Mouse (Mus musculus): Measurements from ENCODE around the gene Card14. TPM values are rescaled to one million over a fixed set of nuclear protein-coding genes. Genes with fewer than 3 reads are reported as not detected.
"Not testable (repeated sequence)": the region's sequence is repeated elsewhere in the genome, so short reads cannot be mapped to it uniquely, and the experiment has no call there.

The Card14 gene
- polyA plus RNA-seq, 1 experiment from 2014 or later = 0.06 TPM

GRCm38 (mm10) chr11:119267241-119267674 is 40.3 kb upstream of the Card14 start:
- TF ChIP-seq EP300 (IDR thresholded peaks at IDR 0.05) = no peak
- Histone ChIP-seq H3K36me3 (ENCODE audit: insufficient read depth, low read length) (no peaks in the 10 kb centered on the region), H3K9me3 (ENCODE audit: low read length) (no peaks in the 10 kb centered on the region), H3K27me3 (replicated peaks; ENCODE audit: insufficient read depth, low read length) (no peaks in the 10 kb centered on the region), H3K4me1 (ENCODE audit: insufficient read depth, low read depth, low read length) (peaks cover 5% of the 10 kb centered on the region; the same call in 1 of the 2 replicates), H3K4me3 (ENCODE audit: low read depth, low read length) (no peak overlapping the region), H3K4me2 (replicated peaks; ENCODE audit: low read depth, low read length) (peak overlapping the region; percentile 92; the same call in 1 of the 2 replicates), H3K27ac (ENCODE audit: low read length) (0 out of 2 replicates have a peak overlapping the region, but pooled peaks have one; percentile 47), H3K9ac (replicated peaks; ENCODE audit: low read depth) (no peak overlapping the region)
- ATAC-seq (no peak; the same call in 1 of the 2 replicates), DNase-seq (ENCODE audit: low spot score) (no peak)
- WGBS = 32% methylated on average over 6 of the region's 6 CpGs

- no peaks in the 10 kb centered on the region for H3K36me3 ChIP-seq (ENCODE audit: insufficient read depth, low read length)
- no peaks in the 10 kb centered on the region for H3K9me3 ChIP-seq (ENCODE audit: low read length)
- ATAC-seq (peak; percentile 91), DNase-seq (ENCODE audit: low spot score) (peak; percentile 96)
- TF ChIP-seq EP300 (IDR thresholded peaks at IDR 0.05) (no peak), CTCF (IDR thresholded peaks at IDR 0.05) (peak; percentile 100)
- H3K27ac ChIP-seq (ENCODE audit: low read length) = peak within 1 kb of the TSS; percentile 60
- H3K4me3 ChIP-seq (ENCODE audit: low read depth, low read length) = peak within 1 kb of the TSS; percentile 58
- H3K9ac ChIP-seq (replicated peaks; ENCODE audit: low read depth) = peak within 1 kb of the TSS; percentile 58
- no peaks in the 10 kb centered on the region for H3K27me3 ChIP-seq (replicated peaks; ENCODE audit: insufficient read depth, low read length)
- H3K4me1 ChIP-seq (ENCODE audit: insufficient read depth, low read depth, low read length) = peaks cover 5% of the 10 kb centered on the region; the same call in 1 of the 2 replicates
- peak within 1 kb of the TSS; percentile 92 for H3K4me2 ChIP-seq (replicated peaks; ENCODE audit: low read depth, low read length)
- WGBS = 4% methylated on average over 52 of the region's 52 CpGs
Measured at GRCm38 (mm10) chr11:119267768-119268556, 39.6 kb upstream of the Card14 start, which contains the start of gene Gaa. Gene Gaa (plus strand): TSS chr11:119267887.

- Histone ChIP-seq H3K27me3 (replicated peaks; ENCODE audit: insufficient read depth, low read length) (no peaks in the 10 kb centered on the region), H3K9me3 (ENCODE audit: low read length) (no peaks in the 10 kb centered on the region), H3K27ac (ENCODE audit: low read length) (peak overlapping the region; percentile 60; the same call in 1 of the 2 replicates), H3K4me2 (replicated peaks; ENCODE audit: low read depth, low read length) (peak overlapping the region; percentile 92), H3K36me3 (ENCODE audit: insufficient read depth, low read length) (no peaks in the 10 kb centered on the region), H3K9ac (replicated peaks; ENCODE audit: low read depth) (no peak overlapping the region), H3K4me1 (ENCODE audit: insufficient read depth, low read depth, low read length) (peaks cover 5% of the 10 kb centered on the region; the same call in 1 of the 2 replicates), H3K4me3 (ENCODE audit: low read depth, low read length) (peak overlapping the region; percentile 58; the same call in 1 of the 2 replicates)
- ATAC-seq = peak; percentile 31
- peak; percentile 58 for DNase-seq (ENCODE audit: low spot score)
- WGBS = 64% methylated on average over 16 of the region's 16 CpGs
- TF ChIP-seq CTCF (IDR thresholded peaks at IDR 0.05) = no peak
- TF ChIP-seq EP300 (IDR thresholded peaks at IDR 0.05) = no peak
Measured at GRCm38 (mm10) chr11:119268557-119269195, 38.9 kb upstream of the Card14 start.

- H3K27ac ChIP-seq (ENCODE audit: low read length); ATAC-seq; H3K27me3 ChIP-seq (replicated peaks; ENCODE audit: insufficient read depth, low read length); H3K4me3 ChIP-seq (ENCODE audit: low read depth, low read length); H3K36me3 ChIP-seq (ENCODE audit: insufficient read depth, low read length); H3K9ac ChIP-seq (replicated peaks; ENCODE audit: low read depth); H3K4me2 ChIP-seq (replicated peaks; ENCODE audit: low read depth, low read length); H3K4me1 ChIP-seq (ENCODE audit: insufficient read depth, low read depth, low read length); H3K9me3 ChIP-seq (ENCODE audit: low read length): not testable (repeated sequence)
- TF ChIP-seq CTCF (IDR thresholded peaks at IDR 0.05) = peak; percentile 65
- peak; percentile 13 for DNase-seq (ENCODE audit: low spot score)
- 78% methylated on average over 3 of the region's 3 CpGs for WGBS
Measured at GRCm38 (mm10) chr11:119272492-119272891, 35.1 kb upstream of the Card14 start.

GRCm38 (mm10) chr11:119273186-119273930 is 34.2 kb upstream of the Card14 start:
- DNase-seq (ENCODE audit: low spot score) (peak; percentile 12), ATAC-seq (peak; percentile 13; the same call in 1 of the 2 replicates)
- WGBS = 89% methylated on average over 8 of the region's 8 CpGs
- Histone ChIP-seq H3K9me3 (ENCODE audit: low read length) (no peaks in the 10 kb centered on the region), H3K27ac (ENCODE audit: low read length) (no peak overlapping the region), H3K9ac (replicated peaks; ENCODE audit: low read depth) (no peak overlapping the region), H3K4me1 (ENCODE audit: insufficient read depth, low read depth, low read length) (peaks cover 2% of the 10 kb centered on the region; the same call in 1 of the 2 replicates), H3K4me2 (replicated peaks; ENCODE audit: low read depth, low read length) (no peak overlapping the region), H3K4me3 (ENCODE audit: low read depth, low read length) (no peak overlapping the region), H3K36me3 (ENCODE audit: insufficient read depth, low read length) (no peaks in the 10 kb centered on the region), H3K27me3 (replicated peaks; ENCODE audit: insufficient read depth, low read length) (no peaks in the 10 kb centered on the region)
- TF ChIP-seq EP300 (IDR thresholded peaks at IDR 0.05) (no peak), CTCF (IDR thresholded peaks at IDR 0.05) (peak; percentile 46; the same call in 1 of the 2 replicates)
